Mouse (Mus musculus) embryo, embryonic 9.5 days (tissue): ENCODE data around the gene Elk3.
"Not testable (repeated sequence)": the region's sequence is repeated elsewhere in the genome, so short reads cannot be mapped to it uniquely, and the experiment has no call there.

Experiments
- DNase-seq: peaks from one replicate; pipeline ENCODE4 v3.0.0-alpha.2; 2017; ENCODE audit errors: extremely low spot score

Elk3 gene

DNA sequence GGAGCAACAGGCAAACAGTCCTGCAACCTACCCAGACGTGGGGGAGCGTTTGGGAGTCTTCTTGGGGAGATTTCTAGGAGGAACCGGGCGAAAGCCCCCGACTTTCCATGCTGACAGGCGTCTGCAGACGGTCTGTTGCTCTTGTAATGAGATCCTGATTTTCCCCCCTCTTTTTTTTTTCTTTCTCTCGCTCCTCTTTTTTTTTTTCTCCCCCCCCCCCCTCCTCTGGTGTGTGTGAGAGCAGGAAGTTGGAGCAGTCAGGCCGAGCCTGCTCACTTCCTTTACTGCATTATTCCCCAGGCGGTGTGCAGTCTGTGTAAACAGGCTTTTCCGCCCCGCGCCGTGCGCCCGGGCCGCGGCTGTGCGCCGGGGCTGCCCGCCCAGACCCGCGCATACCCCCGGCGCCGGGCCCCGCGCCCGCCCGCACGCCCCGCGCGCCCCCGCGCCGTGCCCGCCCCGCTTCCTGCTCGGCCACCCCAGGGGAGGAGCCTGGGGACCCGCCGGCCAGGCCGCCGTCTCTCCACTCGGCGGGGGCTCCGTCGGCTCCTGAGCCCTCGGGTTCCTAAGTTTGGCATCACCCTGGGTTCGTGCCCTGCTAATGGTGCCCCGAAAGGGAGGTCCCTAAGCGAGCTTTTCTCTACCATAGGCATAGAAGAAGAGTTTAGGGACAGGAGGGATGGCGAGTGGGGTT, at the start of gene Elk3:
TSS of gene Elk3 (minus strand) at position 415 of the 691 bp plus-strand sequence.
- DNase-seq: peak; percentile 67

DNA sequence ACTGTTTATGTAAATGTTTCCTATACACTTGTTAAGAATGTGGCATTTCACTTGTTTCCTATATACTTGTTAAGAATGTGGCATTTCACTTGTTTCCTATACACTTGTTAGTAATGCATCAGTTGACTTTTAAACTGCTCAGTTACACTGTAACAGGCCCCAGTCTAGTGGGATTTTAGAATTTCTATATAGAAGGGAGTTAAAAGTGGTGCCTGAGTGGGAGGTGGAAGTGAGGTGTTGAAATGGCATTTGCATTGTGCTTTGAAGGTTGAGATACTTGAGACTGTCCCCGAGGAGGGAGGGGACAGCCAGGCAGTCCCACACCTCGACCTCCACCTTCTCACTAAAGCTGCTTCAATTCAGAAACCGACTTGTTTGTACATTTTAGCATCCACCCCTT, 49.7 kb upstream of the Elk3 start:
- DNase-seq: no peak

DNA sequence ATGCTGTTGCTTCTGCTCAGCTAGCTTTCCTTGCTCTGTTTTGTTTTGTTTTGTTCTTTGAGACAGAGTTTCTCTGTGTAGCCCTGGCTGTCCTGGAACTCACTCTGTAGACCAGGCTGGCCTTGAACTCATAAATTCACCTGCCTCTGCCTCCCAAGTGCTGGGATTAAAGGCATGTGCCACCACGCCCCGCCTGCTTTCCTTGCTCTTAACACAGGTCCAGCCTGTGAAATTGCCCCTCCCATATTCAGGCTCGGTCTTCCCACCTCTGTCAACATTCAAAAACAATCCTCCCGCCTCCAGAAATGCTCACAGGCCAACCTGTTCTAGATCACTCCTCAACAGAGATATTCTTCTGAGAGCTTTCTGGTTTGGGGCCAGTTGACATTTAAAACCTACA, 49.3 kb upstream of the Elk3 start:
- not testable (repeated sequence) for DNase-seq

DNA sequence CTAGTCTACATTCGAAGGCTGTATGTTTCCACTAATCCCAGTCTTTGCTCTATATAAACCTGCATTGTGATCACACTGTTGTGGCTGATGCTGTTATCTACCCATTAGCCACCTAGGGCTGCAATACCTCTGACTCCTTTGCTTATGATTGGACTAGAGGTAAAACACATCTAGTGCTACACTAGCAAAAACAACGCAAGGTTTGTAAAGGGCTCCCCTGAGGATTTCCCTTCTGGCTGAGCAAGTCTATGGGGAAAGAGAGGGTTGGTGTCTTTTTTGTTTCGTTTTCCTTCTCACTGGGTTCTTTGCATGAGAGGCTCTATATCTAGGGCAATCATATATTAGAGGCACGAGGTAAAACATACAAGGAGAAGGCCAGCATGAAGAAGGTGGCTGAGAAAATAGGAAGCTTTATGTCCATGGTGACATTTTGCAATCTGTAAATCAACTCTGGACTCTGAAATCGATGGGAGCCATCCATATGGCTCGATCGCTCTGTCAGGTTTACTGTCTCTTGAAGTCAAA, 48.5 kb upstream of the Elk3 start:
- no peak for DNase-seq

DNA sequence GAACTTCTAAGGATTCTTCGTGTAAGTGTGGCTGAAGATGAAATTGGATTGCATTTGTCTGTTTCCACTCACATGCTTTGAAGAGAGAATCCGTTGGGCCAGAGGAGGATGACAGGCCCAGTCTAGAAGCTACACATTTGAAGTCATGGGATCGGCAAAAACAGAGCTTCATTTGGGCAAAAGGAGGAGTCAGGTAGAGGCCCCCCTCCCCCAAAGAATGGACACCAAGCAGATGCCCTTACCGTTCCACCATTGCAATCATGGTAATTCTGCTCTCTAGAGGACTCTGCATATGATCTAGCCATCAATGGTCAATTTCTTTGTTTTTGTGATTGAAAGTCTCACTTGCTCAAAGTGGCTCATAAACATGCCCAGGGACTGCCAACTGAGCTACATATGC, 47.9 kb upstream of the Elk3 start:
- no peak for DNase-seq

DNA sequence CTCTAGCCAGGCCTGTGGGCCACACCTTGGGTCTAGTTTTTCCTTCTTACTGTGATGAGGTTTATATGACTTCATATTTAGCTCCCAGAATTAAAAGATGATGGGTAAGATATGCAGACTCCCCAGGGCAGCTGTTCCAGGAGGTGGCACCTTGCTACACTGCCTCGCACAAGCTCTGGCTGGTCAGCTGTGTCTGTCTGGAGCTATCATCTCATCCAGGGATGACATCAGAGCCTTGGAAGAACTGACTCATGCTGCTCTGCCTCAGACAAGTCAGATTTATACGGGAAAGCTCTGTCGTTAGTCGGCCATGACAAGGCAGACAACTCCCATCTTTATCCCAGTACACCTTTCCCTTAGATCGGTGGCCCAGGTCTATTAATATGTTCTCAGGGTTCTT, 46.2 kb upstream of the Elk3 start:
- no peak for DNase-seq

DNA sequence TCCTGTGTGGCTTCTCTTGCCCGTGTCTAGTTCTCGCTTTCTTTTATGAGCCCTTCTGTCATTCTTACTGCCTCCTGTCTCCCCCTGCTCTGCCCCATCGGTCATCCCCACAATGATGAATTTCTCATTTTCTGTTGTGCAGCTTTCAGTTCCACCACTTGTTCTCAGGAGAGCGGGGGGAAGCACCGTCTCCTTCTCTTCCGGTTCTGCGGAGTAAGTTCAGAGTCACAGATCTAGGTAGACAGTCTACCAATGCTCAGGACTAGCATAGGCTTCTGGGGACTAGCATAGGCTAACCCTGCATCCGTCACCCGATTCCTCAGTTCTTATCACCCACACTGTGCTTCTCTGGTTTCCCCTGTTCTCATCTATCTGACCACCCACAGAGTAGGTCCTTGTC, 45.2 kb upstream of the Elk3 start:
- no peak for DNase-seq

DNA sequence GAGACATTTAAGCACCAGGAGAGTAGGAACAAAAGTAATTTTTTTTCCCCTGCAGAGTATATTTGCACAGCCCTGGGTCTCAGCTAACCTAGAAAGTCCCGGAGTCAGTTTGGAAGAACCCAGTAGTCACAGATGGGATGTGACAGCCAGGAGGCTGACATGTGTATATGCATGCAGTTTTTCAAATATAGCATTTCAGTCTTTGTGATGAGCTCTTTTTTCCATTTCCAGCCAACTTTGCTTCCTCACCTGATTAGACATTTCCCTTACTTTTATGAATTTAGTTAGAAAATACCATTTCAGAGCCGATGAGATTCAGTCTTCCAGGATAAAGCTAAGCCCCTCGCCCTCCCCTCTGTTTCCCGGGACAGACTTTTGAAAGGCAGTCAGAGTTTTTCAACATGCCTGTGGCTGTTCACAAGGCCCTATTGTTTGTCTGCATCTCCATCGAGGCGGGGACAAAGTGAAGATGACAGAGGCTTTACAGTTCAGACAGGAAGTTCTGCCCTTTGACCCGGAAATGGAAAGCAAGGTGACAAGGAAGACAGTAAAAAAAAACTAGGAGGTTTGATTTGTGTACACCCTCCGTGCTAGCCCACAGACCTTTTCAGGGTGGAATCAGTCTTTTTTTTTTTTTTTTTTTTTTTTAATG, 44.5 kb upstream of the Elk3 start:
- no peak for DNase-seq

DNA sequence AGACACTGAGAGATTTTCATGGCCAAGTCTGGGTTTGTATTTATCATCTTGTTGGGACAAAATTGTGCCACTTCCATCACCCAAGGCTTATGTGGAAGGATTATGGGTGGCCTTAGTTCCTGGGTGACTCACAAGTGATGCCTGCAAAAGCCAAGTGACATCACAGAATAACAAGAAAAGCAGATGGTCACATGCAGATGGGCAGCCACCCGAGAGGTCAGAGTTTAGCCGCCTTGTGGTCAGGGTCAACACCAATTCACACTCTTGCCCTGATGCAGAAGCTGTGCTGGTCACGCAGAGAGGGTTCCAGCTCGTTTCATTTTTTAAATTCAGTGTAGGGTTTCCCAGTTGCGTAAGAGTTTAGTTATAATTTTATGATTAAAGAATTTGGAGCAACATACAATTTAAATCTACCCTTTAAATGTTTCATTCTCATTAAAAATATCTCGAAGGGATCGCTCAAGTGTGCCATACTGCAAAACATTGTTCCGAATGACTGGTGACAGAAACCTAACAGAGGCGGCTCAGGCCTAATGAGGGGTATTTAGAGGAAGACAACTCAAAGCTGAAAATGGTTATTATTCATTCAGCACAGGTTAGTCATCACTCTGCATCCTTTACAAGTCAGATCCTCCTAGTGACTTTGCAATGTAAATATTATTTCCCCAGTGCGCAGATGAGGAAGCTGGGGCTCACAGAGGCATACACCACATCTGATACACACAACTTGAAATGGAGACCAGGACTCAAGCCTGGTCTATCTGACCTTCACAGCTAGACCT, 42.8 kb upstream of the Elk3 start:
- DNase-seq: no peak

DNA sequence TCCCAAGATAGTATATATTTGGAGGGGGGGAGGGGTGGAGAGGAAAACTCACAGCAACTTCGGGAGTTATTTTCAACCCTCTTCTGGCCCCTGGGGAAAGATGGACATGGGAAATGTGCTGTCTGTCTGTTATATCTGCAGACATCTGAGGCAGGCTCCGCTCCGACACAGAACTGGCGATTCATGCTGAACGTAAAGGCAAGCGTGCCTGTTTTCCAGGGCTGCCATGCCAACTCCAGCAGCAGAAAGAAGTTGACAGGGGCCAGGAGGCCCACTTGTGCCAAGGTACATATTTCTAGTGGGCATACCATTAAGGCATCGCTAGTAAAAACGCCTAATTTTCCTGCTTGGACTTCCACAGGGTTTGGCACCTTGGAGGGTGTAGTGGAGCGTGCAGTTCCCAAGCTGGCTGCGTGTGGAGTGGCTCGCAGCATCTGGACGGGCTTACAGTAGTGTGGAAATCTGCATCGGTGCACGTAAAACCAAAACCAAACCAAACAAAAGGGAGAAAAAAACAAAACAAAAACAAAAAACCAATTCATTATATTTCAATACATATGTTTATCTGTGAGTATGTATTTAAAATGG, 37.1 kb upstream of the Elk3 start:
- no peak for DNase-seq

DNA sequence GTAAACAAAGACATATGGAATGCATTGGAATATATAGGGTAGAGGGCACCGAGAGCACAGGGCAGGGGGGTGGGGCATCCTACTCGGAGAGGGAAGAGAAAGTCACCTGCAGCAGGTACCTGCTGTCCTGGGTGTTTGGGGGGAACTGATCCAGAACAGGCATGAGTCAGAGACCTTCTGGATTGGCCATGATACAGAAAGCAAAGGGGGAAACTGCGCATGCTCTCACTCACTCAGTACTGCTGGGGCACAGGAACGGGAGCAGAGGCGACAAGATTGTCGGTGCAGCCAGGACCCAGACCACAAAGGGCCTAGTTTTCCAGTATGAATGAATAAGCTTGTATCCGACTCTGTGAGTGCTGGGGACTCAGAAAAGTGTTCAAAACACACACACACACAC, 36.5 kb upstream of the Elk3 start:
- no peak for DNase-seq

DNA sequence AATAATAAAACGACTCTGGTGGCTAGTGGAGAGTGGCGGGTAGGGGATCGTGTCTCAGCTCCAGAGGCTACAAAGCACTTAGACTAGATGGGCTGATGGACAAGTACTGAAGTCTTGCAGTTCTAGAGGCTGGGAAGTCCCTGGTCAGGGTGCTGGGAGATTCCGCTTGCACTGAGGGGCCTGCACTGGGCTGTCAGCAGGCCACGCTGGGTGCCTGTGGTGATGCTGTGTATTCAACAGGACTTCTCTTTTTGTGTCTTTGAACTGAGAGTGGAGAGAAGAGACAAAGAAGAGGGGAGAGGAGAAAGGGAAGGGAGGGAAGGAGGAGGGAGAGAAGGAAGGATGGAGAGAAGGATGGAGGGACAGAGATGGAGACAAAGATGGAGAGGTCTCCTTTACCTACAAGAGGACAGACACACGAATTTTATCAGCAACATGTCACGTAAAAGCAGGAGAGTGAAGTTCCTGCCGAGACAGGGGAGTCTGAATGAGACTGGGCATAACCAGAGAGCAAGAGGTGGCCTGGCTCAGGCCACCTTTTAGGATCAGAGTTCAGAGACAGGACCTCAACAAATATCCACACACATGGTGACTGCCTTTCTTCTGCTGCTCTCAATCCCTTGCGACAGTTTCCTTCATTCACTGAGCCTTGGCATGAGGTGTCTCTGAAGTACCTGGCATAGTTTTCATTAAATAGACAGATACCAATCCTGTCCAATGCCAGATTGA, 35.4 kb upstream of the Elk3 start:
- DNase-seq: no peak

DNA sequence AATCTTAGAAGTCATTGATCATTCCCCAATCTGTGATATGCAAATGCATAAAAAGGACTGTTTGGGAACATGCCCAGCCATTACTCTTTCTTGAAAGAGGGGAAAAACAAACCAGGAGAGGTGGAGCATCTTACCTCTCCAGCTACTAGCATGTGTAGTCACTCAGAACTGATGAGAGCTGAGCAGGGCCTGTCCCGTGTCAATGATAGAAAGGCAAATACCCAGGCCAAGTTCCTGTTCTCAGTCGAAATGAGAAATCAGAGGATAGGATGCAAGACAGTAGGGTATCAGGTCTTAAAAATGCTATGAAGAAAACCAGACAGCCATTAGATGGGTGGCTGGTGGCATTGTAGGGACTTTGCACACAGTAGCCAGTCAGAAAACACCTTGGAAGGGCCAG, 34.6 kb upstream of the Elk3 start:
- DNase-seq: no peak

DNA sequence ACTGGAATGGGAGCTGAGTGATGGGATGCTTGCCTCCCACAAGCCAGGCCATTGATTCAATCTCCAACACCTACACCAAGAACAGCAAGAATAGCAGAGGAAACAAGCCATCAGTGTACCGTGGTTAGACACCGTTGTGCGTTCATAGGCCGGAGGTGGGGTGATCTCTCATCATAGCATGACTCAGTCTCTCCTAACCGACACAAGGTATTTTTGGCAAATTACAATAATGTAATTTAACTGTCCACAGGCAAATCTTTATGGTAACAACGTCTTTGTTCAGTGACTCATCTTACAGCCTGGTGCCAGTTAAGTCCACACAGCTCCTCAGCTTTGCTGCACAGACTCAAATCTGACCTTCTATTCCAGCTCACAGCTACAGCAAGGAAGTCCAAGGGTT, 32.5 kb upstream of the Elk3 start:
- DNase-seq: no peak

DNA sequence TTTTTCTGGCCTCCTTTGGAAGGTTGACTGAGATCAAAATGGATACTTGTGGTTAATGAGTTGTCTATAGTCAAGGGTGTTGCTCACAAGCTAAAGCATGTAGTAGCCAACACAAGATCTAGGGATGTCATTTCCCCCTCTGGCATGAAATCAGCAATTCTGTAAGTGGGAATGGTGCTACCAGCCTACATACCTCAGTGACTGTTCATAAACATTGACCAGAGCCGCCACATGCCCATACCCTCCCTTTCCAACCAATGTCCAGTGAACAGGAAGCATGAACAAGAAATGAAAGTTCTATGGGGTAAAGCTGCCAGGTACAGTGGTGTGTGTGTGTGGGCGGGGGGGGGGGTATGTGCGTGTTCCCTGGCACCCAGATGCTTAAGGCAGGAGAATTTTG, 32.1 kb upstream of the Elk3 start:
- DNase-seq: no peak

DNA sequence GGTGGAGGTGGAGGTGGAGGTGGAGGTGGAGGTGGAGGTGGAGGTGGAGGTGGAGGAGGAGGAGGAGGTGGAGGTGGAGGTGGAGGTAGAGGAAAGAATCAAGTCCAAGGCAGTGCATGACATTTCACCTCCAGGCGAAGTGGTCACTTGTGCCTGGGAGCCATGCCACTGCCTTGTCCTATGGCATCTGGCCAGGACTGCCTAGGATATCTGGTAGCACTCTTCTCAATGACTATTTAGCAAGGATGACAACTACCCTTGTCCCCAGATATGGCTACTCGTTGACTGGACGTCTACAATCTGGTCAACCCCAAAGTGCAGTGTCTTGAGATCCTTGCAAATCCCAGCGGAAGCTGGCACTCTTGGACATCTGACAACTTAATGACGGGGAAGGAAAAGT, 27.6 kb upstream of the Elk3 start:
- DNase-seq: no peak

DNA sequence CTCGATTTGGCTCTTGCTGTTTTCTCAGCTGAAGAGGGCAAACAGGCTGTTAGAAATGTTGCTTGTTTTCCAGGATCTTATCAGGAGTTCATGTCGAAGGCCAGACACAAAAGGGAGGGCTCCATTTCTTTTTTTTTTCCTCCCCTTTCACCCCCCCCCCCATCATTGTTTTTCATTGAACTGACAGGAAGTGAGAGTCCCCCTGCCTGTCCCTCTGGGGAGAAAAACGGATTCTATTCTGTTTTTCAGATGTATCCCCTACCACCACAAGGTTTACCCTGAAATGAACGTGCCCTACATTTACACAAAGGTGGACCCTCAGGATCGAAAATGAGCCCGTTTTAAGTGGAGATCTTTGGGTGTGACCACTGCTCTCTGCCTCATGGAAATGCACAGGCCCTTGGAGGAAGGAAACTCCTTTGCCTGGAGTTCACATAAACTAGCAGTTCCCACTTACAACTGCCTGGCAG, 25.6 kb upstream of the Elk3 start:
- DNase-seq: no peak

DNA sequence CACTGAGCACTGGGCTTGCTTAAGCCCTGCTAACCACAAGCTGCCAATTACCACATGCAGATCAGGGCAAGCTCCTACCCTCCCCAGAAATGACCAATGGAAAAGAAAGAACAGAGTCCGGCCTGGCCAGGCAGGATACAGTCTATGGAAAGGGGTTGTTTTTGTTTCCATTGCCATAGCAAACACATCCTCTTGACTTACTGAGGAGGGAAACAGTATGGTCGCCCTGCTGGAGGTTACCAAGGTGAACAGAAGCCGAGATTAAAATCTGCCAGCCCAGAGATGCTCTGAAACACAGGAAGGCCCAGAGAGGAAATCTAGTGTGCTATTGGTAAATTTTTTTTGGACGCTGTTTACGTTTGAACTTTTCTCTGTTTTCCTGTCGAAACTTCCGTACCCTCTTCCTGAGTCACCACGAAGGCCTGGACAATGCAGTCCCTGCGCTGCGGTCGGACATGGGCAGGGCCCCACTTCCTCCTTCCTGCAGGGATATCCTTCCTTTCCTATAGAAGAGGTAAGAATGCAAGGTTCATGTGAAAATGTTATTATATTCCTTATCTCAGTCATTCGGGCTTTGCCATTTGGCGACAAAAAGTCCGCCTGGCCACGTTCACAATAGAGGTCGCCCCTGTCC, 25.0 kb upstream of the Elk3 start:
- DNase-seq: no peak

DNA sequence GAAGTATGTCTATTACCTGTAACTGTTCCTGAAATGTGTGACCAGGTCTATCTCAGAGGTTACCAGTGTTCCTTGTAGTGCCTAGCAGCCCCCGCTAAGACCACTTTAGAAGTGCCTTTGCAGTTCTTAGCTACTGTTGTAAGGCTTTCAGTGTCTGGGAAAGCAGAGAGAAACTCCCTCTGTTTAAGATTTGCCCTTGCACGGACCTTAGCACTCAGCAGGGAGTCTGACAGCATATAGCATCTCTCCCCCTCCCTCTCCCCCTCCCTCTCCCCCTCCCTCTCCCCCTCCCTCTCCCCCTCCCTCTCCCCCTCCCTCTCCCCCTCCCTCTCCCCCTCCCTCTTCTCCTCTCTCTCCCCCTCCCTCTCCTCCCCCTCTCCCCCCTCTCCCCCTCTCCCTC, 24.1 kb upstream of the Elk3 start:
- no peak for DNase-seq

DNA sequence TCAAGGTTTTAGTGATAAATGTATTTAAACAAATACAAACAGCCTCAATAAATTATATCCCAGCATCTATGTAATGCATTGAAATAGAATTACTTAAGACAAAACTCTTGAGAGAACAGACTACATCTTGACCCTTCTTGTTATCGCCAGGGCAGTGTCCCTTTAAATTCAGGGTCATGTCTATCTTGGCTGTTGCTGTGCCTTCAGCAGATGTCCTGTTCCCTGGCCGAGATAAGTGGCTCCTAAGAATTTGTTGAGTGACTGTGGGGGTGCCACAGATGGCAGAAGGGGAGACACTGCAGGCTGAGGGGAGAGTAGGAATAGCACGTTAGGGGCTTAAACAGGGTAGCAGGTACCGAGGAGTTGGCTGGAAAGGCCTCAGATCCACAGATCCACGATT, 22.3 kb upstream of the Elk3 start:
- no peak for DNase-seq

DNA sequence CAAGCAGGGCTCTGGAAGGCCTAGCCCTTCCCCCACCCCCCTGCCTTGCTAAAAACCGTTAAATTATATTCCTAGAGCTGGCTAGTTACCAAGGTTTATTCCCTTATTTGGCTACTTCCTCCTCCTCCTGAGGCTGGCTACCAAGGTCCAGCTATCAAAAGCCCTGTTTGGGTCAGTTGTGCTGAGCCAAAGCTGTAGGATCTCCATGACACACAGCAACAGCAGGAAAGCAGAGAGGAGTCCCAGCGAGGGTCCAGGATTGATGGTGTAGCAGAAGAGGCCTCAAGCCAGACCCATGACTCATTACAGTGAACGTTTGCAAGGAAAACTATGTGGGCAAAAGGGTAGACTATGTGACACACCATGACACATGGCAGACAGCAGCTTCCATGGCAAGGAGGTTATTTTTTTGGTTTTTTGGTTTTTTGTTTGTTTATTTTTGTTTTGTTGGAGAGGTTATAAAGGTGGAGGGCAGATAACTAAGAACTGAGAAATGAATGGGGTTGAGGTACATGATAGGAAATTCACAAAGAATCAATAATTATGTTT, 21.4 kb upstream of the Elk3 start:
- no peak for DNase-seq
